In genomic region chr6:29985058-29985498, GRCm38 (mm10) we compare ENCODE assay signal across 8 mouse cellular contexts.
DNase-seq lines count a peak whose midpoint lies in the region; ATAC-seq and TF ChIP-seq lines count a peak whose summit lies in the region.

No protein-coding gene starts in this region.

- in situ Hi-C loops in ES-E14 (cut with MboI; ENCODE audit: low sequenced_read_pairs in 2 of 2, unreplicated experiment in 2 of 2), result no loop called here

- H3K27ac ChIP-seq in ES-E14 (ENCODE audit: insufficient read depth, low read depth, low read length, poor library complexity, severe bottlenecking), result 0 out of 2 replicates have a peak overlapping the region, but pooled peaks have one; percentile 14
- no peak overlapping the region for H3K27ac ChIP-seq in forebrain, embryonic 14.5 days (ENCODE audit: low read depth, low read length)
- no peak overlapping the region for H3K27ac ChIP-seq in neural tube, embryonic 15.5 days (replicated peaks)
- no peak overlapping the region; the same call in 1 of the 2 replicates for H3K27ac ChIP-seq in thymus, adult 2 months (ENCODE audit: control insufficient read depth, insufficient read depth, low read length)

- under 1% methylated on average over 37 of the region's 37 CpGs for WGBS in forebrain, embryonic 14.5 days
- WGBS in lung, adult 2 months, result under 1% methylated on average over 37 of the region's 37 CpGs
- under 1% methylated on average over 37 of the region's 37 CpGs for WGBS in neural tube, embryonic 15.5 days
- under 1% methylated on average over 37 of the region's 37 CpGs for WGBS in thymus, adult 2 months

- intact Hi-C loops in heart, postnatal 10 days (cut with DNase I), result no loop called here

- peaks cover 2 to 7% of the 10 kb centered on the region in 2 experiments; a peak in 2 of 4 replicates for H3K4me1 ChIP-seq in ES-E14 (ENCODE audit: control insufficient read depth in 2 of 2, insufficient read depth in 2 of 2, low read length in 2 of 2, poor library complexity in 1 of 2)
- H3K4me1 ChIP-seq in forebrain, embryonic 14.5 days (ENCODE audit: control insufficient read depth, insufficient read depth, low read length), result no peaks in the 10 kb centered on the region
- peaks cover 5% of the 10 kb centered on the region; the same call in 1 of the 2 replicates for H3K4me1 ChIP-seq in lung, adult 2 months (ENCODE audit: control insufficient read depth, insufficient read depth, low read length)
- peaks cover 12% of the 10 kb centered on the region; the same call in 1 of the 2 replicates for H3K4me1 ChIP-seq in neural tube, embryonic 15.5 days
- peaks cover 6% of the 10 kb centered on the region for H3K4me1 ChIP-seq in thymus, adult 2 months (replicated peaks; ENCODE audit: control insufficient read depth, insufficient read depth, low read length)

- no peak for TF ChIP-seq CTCF in lung, adult 2 months (IDR thresholded peaks at IDR 0.05; ENCODE audit: insufficient read depth, low read length)
- TF ChIP-seq CTCF in thymus, adult 2 months (IDR thresholded peaks at IDR 0.05; ENCODE audit: borderline replicate concordance, control insufficient read depth, extremely low read depth, insufficient read depth, low read length, poor library complexity), result peak; percentile 30; the same call in 1 of the 2 replicates

- peak; percentile 81 for ATAC-seq in forebrain, embryonic 14.5 days
- peak; percentile 63; the same call in 1 of the 2 replicates for ATAC-seq in neural tube, embryonic 15.5 days (ENCODE audit: low FRiP score)

- peak overlapping the region; percentile 76 for H3K9ac ChIP-seq in ES-E14 (ENCODE audit: insufficient read depth, low read depth, low read length, poor library complexity, severe bottlenecking)
- peak overlapping the region; percentile 64 for H3K9ac ChIP-seq in forebrain, embryonic 14.5 days (ENCODE audit: low read length)
- peak overlapping the region; percentile 36 for H3K9ac ChIP-seq in neural tube, embryonic 15.5 days (replicated peaks)

- TF ChIP-seq POLR2A in lung, adult 2 months (IDR thresholded peaks at IDR 0.05; ENCODE audit: borderline replicate concordance, extremely low read depth, low read depth, low read length), result peak; percentile 66; the same call in 1 of the 2 replicates
- TF ChIP-seq POLR2A in thymus, adult 2 months (IDR thresholded peaks at IDR 0.05; ENCODE audit: control insufficient read depth, extremely low read depth, insufficient read depth, low read length, poor library complexity), result peak; percentile 30; the same call in 1 of the 2 replicates

- peak overlapping the region; percentile 90 for H3K4me2 ChIP-seq in forebrain, embryonic 14.5 days (ENCODE audit: low read length)
- peak overlapping the region; percentile 96 for H3K4me2 ChIP-seq in neural tube, embryonic 15.5 days

- peak overlapping the region; percentile 70 to 86 for H3K4me3 ChIP-seq in ES-E14 (ENCODE audit: insufficient read depth in 1 of 2, low read depth in 1 of 2, low read length in 2 of 2, poor library complexity in 1 of 2, severe bottlenecking in 1 of 2)
- H3K4me3 ChIP-seq in forebrain, embryonic 14.5 days (ENCODE audit: low read depth, low read length), result peak overlapping the region; percentile 52
- peak overlapping the region; percentile 70 for H3K4me3 ChIP-seq in lung, adult 2 months (replicated peaks; ENCODE audit: extremely low read depth, low read depth, low read length)
- peak overlapping the region; percentile 49 for H3K4me3 ChIP-seq in neural tube, embryonic 15.5 days (replicated peaks)
- peak overlapping the region; percentile 59 for H3K4me3 ChIP-seq in thymus, adult 2 months (ENCODE audit: control insufficient read depth, insufficient read depth, low read length)

- DNase-seq in ES-E14 (ENCODE audit: low read depth, low spot score), result peak; percentile 95
- DNase-seq in cerebellum, adult 11 months, result peak; percentile 6
- DNase-seq in forebrain, embryonic 14.5 days (ENCODE audit: low spot score), result peak; percentile 62
- DNase-seq in heart, postnatal 10 days, result peak; percentile 90
- peak; percentile 84 to 90 for DNase-seq in kidney, postnatal 4 days
- peak; percentile 88 for DNase-seq in lung, adult 2 months
- DNase-seq in thymus, adult 2 months, result peak; percentile 85

- no peaks in the 10 kb centered on the region for H3K36me3 ChIP-seq in ES-E14 (ENCODE audit: control insufficient read depth, insufficient read depth, low read length, poor library complexity, severe bottlenecking)
- H3K36me3 ChIP-seq in forebrain, embryonic 14.5 days (ENCODE audit: control insufficient read depth, insufficient read depth, low read length), result no peaks in the 10 kb centered on the region
- no peaks in the 10 kb centered on the region for H3K36me3 ChIP-seq in neural tube, embryonic 15.5 days
- H3K36me3 ChIP-seq in thymus, adult 2 months (ENCODE audit: control insufficient read depth, insufficient read depth, low read length), result no peaks in the 10 kb centered on the region

- no peaks in the 10 kb centered on the region for H3K9me3 ChIP-seq in ES-E14 (ENCODE audit: control insufficient read depth, insufficient read depth, low read depth, low read length)
- no peaks in the 10 kb centered on the region for H3K9me3 ChIP-seq in forebrain, embryonic 14.5 days (replicated peaks; ENCODE audit: control insufficient read depth, low read length)
- H3K9me3 ChIP-seq in neural tube, embryonic 15.5 days (replicated peaks), result no peaks in the 10 kb centered on the region

- H3K27me3 ChIP-seq in forebrain, embryonic 14.5 days (replicated peaks; ENCODE audit: control insufficient read depth, insufficient read depth, low read length), result 0 out of 2 replicates have a peak, but pooled peaks cover 3% of the 10 kb centered on the region
- peaks cover 20% of the 10 kb centered on the region; the same call in 1 of the 2 replicates for H3K27me3 ChIP-seq in neural tube, embryonic 15.5 days (replicated peaks)
- H3K27me3 ChIP-seq in thymus, adult 2 months (ENCODE audit: control insufficient read depth, insufficient read depth, low read length), result no peaks in the 10 kb centered on the region

TF ChIP-seq in ES-E14, 5 proteins besides CTCF, POLR2A, EP300 and RAD21:
- peak; percentile 55; the same call in 1 of the 2 replicates for TF ChIP-seq MAFK (IDR thresholded peaks at IDR 0.05; ENCODE audit: insufficient read depth, low read depth, low read length)
- no peak for TF ChIP-seq HCFC1 (IDR thresholded peaks at IDR 0.05; ENCODE audit: borderline replicate concordance, insufficient read depth, low read length)
TF ChIP-seq in ES-E14: peak in this region for 1.

Comparison
In these comparisons a context has a peak if more than half of its experiments do, and no peak if none do; other contexts are left out.
1. DNase-seq: peak in every context shown above with its lines; median percentile 95 in ES-E14; 90 in heart, postnatal 10 days; 88 in lung, adult 2 months; 87 in kidney, postnatal 4 days; 85 in thymus, adult 2 months; 62 in forebrain, embryonic 14.5 days; 6 in cerebellum, adult 11 months.